Mouse (Mus musculus): ENCODE measurements at regions not wholly inside any gene's neighbourhood (a gene's known extent, or its start where the extent isn't known, plus 50 kb on each side); places are given as distances from the start of the nearest gene placed in this dataset.
"Not testable (repeated sequence)": the region's sequence is repeated elsewhere in the genome, so short reads cannot be mapped to it uniquely, and the experiment has no call there.

GRCm38 (mm10) chr14:27562564-27562963 is 54.3 kb upstream of the Ccdc66 start:
- DNase-seq (ENCODE audit: low spot score in 2 of 2) = not testable (repeated sequence)

GRCm38 (mm10) chr14:27561974-27562373 is 53.7 kb upstream of the Ccdc66 start:
- not testable (repeated sequence) for DNase-seq (ENCODE audit: low spot score in 2 of 2)

GRCm38 (mm10) chr14:27560434-27560833 is 52.2 kb upstream of the Ccdc66 start:
- peak; percentile 46 to 47 for DNase-seq (ENCODE audit: low spot score in 2 of 2)

- DNase-seq (ENCODE audit: low spot score in 2 of 2) = no peak
Observed at GRCm38 (mm10) chr14:27558794-27559491, 50.7 kb upstream of the Ccdc66 start.
